Mouse (Mus musculus) brain, embryonic 14.5 days (tissue): ENCODE data around the gene Ephb2.

Experiments
- CTCF ChIP-seq: fragments of 200-500 bp; IDR thresholded peaks from 2 replicates; pipeline ENCODE4 v1.5.1; 2012; ENCODE audit warnings: inconsistent platforms, mild to moderate bottlenecking, moderate library complexity, borderline replicate concordance; ENCODE audit not compliant: insufficient read depth, insufficient read length; ENCODE audit errors: extremely low read depth
- POLR2A ChIP-seq: fragments of 200-500 bp; IDR thresholded peaks from 2 replicates; pipeline ENCODE4 v1.6.1; 2012; ENCODE audit warnings: mild to moderate bottlenecking, inconsistent platforms, borderline replicate concordance; ENCODE audit not compliant: poor library complexity, insufficient read depth, insufficient read length, severe bottlenecking; ENCODE audit errors: extremely low read depth

- TF ChIP-seq POLR2A (no peak), CTCF (no peak)
Observed at GRCm38 (mm10) chr4:136679221-136679620, 156.6 kb downstream of the Ephb2 start.
